Mouse (Mus musculus): ENCODE data around the gene Cadm1. TPM values are rescaled to one million over a fixed set of nuclear protein-coding genes. Genes with fewer than 3 reads are reported as not detected.

The Cadm1 gene
- total RNA-seq, 2 experiments from 2014 or later = 0.85 to 6.0 TPM

- no peak for ATAC-seq (replicated peaks; ENCODE audit: low FRiP score, poor library complexity, severe bottlenecking)
Measured at GRCm38 (mm10) chr9:47715415-47715814, 185.4 kb downstream of the Cadm1 start.

GRCm38 (mm10) chr9:47716883-47717282 lies 186.9 kb downstream of the Cadm1 start:
- no peak for ATAC-seq (replicated peaks; ENCODE audit: low FRiP score, poor library complexity, severe bottlenecking)

DNA sequence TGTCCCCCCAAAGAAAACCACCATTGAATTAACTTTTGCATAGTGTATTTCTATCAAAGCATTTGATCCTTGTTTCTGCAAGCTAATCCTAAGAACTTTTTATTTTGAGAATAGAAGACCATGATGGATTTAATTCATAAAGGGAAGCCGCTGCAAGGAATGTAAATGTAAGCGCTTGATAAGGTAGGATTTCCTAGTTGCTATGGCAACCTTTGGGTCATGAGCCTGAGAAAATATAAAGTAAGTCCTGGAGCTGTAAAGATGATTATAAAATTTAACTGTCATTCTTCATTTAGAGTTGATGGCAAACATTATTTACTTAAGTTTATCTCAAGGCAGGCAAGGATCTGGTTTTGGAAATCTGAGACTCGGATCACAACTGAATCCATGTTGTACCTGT lies 197.6 kb downstream of the Cadm1 start:
- no peak for ATAC-seq (replicated peaks; ENCODE audit: low FRiP score, poor library complexity, severe bottlenecking)

DNA sequence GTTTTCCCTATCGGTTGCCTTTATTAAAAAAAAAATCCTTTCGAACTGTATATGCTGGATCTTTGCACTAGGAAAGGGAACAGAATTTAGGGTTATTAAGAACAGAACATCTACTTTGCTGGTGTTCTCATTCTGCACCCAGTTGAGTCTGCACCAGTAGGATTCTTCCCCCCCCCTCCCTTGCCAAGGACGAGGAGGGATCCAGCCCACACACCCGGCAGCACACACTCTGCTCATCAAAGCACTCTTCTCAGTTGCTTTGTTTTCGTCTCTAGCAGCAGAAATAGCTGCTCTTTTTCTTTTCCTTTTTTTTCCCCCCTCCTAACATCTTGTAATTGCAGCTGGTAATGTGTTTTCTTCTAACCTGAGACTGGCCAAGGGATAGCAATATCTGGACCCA lies 198.9 kb downstream of the Cadm1 start:
- ATAC-seq (replicated peaks; ENCODE audit: low FRiP score, poor library complexity, severe bottlenecking) = no peak

GRCm38 (mm10) chr9:47730247-47730646 lies 200.3 kb downstream of the Cadm1 start:
- no peak for ATAC-seq (replicated peaks; ENCODE audit: low FRiP score, poor library complexity, severe bottlenecking)

- no peak for ATAC-seq (replicated peaks; ENCODE audit: low FRiP score, poor library complexity, severe bottlenecking)
Measured at GRCm38 (mm10) chr9:47733780-47734451, 203.9 kb downstream of the Cadm1 start.

GRCm38 (mm10) chr9:47734905-47735304 lies 204.9 kb downstream of the Cadm1 start:
- no peak for ATAC-seq (replicated peaks; ENCODE audit: low FRiP score, poor library complexity, severe bottlenecking)

GRCm38 (mm10) chr9:47738799-47739198 lies 208.8 kb downstream of the Cadm1 start:
- ATAC-seq (replicated peaks; ENCODE audit: low FRiP score, poor library complexity, severe bottlenecking) = no peak

GRCm38 (mm10) chr9:47739276-47739675 lies 209.3 kb downstream of the Cadm1 start:
- ATAC-seq (replicated peaks; ENCODE audit: low FRiP score, poor library complexity, severe bottlenecking) = no peak

GRCm38 (mm10) chr9:47741751-47742150 lies 211.8 kb downstream of the Cadm1 start:
- no peak for ATAC-seq (replicated peaks; ENCODE audit: low FRiP score, poor library complexity, severe bottlenecking)

DNA sequence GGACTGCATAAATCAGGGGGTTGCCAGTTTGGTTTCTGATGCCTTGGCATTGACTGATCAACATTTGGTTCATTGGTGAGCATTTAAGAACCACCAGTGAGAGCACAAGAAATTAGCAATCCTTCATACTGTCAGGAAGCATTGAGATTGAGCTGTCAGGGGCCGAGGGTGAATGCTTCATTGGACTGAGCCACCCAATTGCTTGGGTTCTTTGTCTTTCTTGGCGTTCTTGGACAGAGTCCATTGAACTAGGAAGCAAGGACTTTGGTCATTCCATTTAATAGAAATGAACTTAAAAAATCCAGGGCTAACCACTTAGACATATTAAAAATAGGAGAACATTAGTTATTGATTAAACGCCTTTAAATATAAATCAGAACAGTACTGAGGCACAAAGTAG lies 214.9 kb downstream of the Cadm1 start:
- ATAC-seq (replicated peaks; ENCODE audit: low FRiP score, poor library complexity, severe bottlenecking) = no peak

DNA sequence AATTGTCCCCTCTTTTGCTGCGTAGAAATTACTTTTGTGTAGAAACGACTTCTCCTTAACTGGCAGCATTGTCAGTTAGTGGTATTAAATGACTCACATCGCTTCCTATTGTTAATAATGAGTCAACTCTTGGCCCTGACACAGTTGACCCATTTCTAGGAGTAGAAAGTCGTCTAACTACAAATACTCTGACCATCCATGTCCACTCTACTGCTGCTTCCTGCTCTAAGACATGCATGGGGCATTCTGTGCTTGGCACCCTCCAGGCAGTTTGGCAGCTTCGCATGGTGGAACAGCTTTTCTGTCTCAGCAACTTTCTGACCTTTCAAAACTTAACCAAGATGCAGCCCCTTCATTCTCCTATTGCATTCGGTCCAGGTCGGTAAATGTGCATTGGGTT lies 215.7 kb downstream of the Cadm1 start:
- ATAC-seq (replicated peaks; ENCODE audit: low FRiP score, poor library complexity, severe bottlenecking) = no peak

DNA sequence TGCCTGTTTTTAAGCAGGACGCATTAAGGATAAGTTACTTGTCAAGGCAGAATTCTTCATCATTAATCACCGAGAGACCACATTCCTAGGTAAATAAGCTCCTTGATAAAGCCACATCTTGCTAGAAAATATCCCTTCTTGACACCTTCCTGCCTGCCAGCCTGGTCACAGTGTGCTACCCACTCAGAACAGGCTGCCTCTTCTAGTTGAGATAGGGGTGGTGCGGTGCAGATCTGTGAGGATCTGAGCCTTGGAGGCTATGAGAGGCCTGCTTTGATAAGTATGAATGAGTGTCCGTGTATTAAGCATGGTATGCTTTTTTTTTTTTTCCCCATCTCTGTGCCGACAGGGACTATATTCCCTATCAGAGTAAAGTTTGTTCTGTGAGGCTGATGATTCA lies 219.2 kb downstream of the Cadm1 start:
- ATAC-seq (replicated peaks; ENCODE audit: low FRiP score, poor library complexity, severe bottlenecking) = no peak

DNA sequence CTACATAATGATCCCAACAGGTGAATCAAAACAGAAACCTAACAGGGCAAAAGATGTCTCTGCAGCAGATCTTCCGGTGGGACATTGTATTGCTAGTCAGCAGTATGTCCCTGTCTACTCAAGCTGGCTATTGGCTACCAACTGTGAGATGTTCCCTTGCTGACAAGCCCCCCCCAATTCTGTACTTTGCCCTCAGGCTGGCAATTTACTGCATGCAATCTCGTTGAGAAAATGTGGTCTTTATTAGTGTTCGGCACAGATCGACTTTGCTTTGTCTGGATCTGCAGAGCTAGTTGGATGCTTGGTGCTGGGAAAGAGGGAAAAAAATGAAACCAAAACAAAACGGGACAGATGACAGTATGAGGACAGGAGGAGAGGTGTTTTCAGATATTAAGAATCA lies 222.5 kb downstream of the Cadm1 start:
- ATAC-seq (replicated peaks; ENCODE audit: low FRiP score, poor library complexity, severe bottlenecking) = no peak

DNA sequence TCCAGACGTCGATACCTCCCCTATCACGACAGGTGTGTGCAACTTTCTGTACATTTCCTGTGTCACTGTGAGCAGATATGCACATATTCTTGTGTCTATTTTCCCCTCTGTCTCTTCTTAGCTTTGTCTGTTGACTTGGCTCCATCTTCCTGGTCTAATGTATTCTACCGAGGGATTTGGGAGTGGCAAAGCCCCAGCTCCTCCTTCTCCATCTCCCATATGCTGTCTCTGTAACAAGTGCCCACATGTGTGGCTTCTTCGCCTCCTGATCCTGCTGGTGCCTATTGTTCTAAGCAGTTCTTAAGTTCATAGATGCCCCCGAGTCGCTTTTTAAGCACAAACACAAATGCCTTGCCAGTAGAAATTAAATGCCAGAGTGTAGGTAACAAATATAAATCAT lies 223.2 kb downstream of the Cadm1 start:
- no peak for ATAC-seq (replicated peaks; ENCODE audit: low FRiP score, poor library complexity, severe bottlenecking)

DNA sequence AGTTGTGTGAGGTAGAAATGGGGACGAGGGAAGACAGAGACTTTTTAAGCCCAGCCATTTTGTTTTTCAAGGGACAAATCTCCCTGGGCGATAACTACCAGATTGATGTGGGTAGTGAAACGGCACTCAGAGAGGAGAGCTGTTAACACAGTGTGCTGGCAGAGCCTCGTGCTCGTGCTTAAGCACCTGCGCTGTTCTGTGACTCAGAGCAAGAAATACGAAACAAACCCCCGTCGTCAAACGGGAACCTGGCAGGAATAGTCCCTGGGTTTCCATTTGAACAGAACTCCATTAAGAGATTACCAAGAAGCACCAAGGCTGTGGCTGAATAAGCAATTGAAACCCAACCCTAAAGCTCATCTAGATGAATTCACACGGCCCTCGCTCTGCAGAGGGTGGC lies 225.1 kb downstream of the Cadm1 start:
- ATAC-seq (replicated peaks; ENCODE audit: low FRiP score, poor library complexity, severe bottlenecking) = no peak

DNA sequence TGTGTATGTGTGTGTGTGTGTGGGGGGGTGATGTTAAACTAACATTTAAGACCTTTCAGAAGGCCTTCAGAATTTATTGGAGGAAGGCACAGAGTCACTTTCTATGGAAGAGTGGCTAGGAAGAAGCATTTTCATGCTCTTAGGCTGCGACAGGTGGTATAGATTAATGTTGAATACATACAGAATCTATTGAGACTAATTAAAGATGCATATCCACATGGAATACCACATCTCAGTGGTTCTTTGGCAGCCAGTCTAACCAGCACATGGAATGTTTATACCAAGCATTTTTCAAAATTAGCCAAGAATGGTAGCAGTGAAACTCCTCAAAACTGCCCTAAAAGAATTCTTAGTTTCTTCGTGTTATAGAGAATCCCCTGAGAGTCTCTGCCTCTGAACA lies 227.8 kb downstream of the Cadm1 start:
- ATAC-seq (replicated peaks; ENCODE audit: low FRiP score, poor library complexity, severe bottlenecking) = no peak

DNA sequence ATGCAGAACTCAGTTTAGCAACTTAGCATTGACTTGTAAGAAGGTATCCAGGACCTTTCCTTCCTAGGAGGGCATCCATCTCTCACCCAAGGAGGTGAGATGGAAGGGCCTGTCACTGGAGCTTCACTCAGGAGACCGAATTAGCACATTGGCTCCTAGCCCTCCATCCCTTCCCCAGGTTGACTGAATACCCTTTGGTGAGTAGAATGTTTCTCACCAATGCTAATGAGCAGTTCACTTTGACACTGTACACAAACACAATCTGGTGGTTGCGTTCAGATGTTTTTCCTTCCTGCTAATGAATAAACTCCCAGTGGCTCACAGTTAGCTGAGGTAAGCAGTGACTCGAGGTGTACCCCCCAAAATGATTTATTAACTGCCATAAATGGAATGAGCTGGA lies 228.3 kb downstream of the Cadm1 start:
- ATAC-seq (replicated peaks; ENCODE audit: low FRiP score, poor library complexity, severe bottlenecking) = no peak

- ATAC-seq (replicated peaks; ENCODE audit: low FRiP score, poor library complexity, severe bottlenecking) = no peak
Measured at GRCm38 (mm10) chr9:47759807-47760206, 229.8 kb downstream of the Cadm1 start.

DNA sequence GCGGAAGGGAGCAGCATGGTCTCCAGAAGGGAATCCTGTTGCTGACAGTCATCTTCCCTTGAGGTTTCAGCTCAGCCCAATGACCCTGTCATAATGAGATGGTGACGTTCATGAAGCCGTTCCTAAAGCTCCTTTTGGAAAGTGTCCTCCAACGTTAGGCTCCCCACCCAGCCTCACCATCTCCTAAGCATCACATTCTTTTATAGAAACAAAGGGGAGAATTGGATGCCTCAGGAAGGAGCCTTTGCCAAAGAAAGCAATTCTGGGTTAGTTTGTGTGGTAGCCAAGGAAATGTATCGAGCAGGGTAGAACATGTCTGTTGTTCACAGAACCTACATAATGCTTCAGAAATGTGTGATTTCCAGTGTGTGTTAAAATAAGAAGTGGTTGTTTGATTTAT lies 231.6 kb downstream of the Cadm1 start:
- ATAC-seq (replicated peaks; ENCODE audit: low FRiP score, poor library complexity, severe bottlenecking) = no peak

DNA sequence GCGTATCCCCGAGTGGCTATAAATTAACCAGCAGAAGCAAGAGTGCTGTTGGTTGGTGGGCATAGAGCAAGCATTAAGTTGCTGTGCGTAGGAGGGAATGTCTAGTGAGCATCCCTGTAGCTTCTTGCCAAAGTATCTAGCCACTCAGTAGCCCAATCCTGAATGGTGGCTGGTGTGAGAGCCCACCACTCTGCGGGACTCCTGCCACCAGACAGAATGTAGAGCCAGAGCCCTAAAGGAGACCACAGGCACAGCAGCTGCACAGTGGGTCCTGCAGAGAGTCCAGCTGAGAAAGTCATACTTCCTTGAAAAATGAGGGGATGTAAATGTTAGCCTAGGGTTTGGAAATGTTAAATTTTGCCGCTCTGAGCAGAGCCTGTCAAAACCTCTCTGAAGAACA lies 232.9 kb downstream of the Cadm1 start:
- ATAC-seq (replicated peaks; ENCODE audit: low FRiP score, poor library complexity, severe bottlenecking) = no peak

GRCm38 (mm10) chr9:47764920-47765319 lies 234.9 kb downstream of the Cadm1 start:
- ATAC-seq (replicated peaks; ENCODE audit: low FRiP score, poor library complexity, severe bottlenecking) = no peak
